Mouse (Mus musculus) heart, postnatal 0 days (tissue): ENCODE measurements around the gene Wapl. TPM values are rescaled to one million over a fixed set of nuclear protein-coding genes. Genes with fewer than 3 reads are reported as not detected.

Source experiments
- ATAC-seq: fragments of 200-750 bp; cut with Nextera tagmentation; 2 replicates; pipeline ENCODE4 v1.8.0; 2017; ENCODE audit warnings: low read depth, moderate number of reproducible peaks, moderate library complexity; ENCODE audit not compliant: insufficient read depth
- DNase-seq: peaks from one replicate; pipeline ENCODE4 v3.0.0-alpha.2; 2016; ENCODE audit warnings: low spot score
- H3K27ac ChIP-seq: fragments of 300-500 bp; sonication (generic); 2 replicates; pipeline ENCODE4 v1.5.1; 2014; ENCODE audit warnings: low read depth, mild to moderate bottlenecking
- H3K27me3 ChIP-seq: fragments of 300-500 bp; sonication (generic); 2 replicates; pipeline ENCODE4 v1.6.1; 2014; ENCODE audit warnings: low read length, mixed read lengths; ENCODE audit not compliant: control insufficient read depth, insufficient read depth
- H3K36me3 ChIP-seq: fragments of 300-500 bp; sonication (generic); replicated peaks from 2 replicates; pipeline ENCODE4 v1.6.1; 2014; ENCODE audit warnings: low read length, mixed read lengths; ENCODE audit not compliant: control insufficient read depth, insufficient read depth
- H3K4me1 ChIP-seq: fragments of 300-500 bp; sonication (generic); 2 replicates; pipeline ENCODE4 v1.6.1; 2014; ENCODE audit warnings: antibody characterized with exemption; ENCODE audit not compliant: control insufficient read depth, insufficient read depth
- H3K4me2 ChIP-seq: fragments of 300-500 bp; sonication (generic); 2 replicates; pipeline ENCODE4 v1.6.1; 2014; ENCODE audit warnings: low read depth, mild to moderate bottlenecking, low read length, moderate library complexity
- H3K4me3 ChIP-seq: fragments of 300-500 bp; sonication (generic); 2 replicates; pipeline ENCODE4 v1.5.1; 2014; ENCODE audit warnings: low read depth, low read length
- H3K9ac ChIP-seq: fragments of 300-500 bp; sonication (generic); replicated peaks from 2 replicates; pipeline ENCODE4 v1.6.1; 2014; ENCODE audit warnings: low read depth, low read length, mixed read lengths
- H3K9me3 ChIP-seq: fragments of 300-500 bp; sonication (generic); replicated peaks from 2 replicates; pipeline ENCODE4 v1.6.1; 2016; ENCODE audit warnings: low read length; ENCODE audit not compliant: control insufficient read depth
- CTCF ChIP-seq: IDR thresholded peaks from 2 replicates; pipeline ENCODE4 v1.5.1; 2016; ENCODE audit warnings: antibody characterized with exemption, control low read depth, low read depth
- EP300 ChIP-seq: IDR thresholded peaks from 2 replicates; pipeline ENCODE4 v1.6.1; 2016; ENCODE audit warnings: antibody characterized with exemption, low read depth
- WGBS: fragments of 180-500 bp; shearing (Covaris S2); extraction: QIAGEN DNeasy Blood & Tissue Kit; methylation state at CpG from one replicate; pipeline ENCODE4 v1.1.7; 2014; 5-methylcytosine and 5-hydroxymethylcytosine counted together
- polyA plus RNA-seq: library from polyadenylated mRNA; unstranded; fragments of >200 nt; fragmentation: Nextera tagmentation; extraction: Ambion mirVana; gene quantifications from 2 replicates; pipeline ENCODE4 v1.2.1, GENCODE M21; 2015
- total RNA-seq: library from RNA; depleted of rRNA; stranded (reverse); fragments of >200 nt; gene quantifications from 2 replicates; pipeline ENCODE4 v1.2.3, GENCODE M21; 2014; ENCODE audit warnings: low replicate concordance

Wapl gene
- total and polyA plus RNA-seq, 2 experiments from 2014 or later = 10.8 to 17.1 TPM

- peak overlapping the region; percentile 39 for H3K9ac ChIP-seq
- DNase-seq (peak; percentile 76), ATAC-seq (peak; percentile 75)
- H3K4me1 ChIP-seq = peaks cover 8% of the 10 kb centered on the region; the same call in 1 of the 2 replicates
- peak overlapping the region; percentile 85 for H3K4me2 ChIP-seq
- peaks cover 2% of the 10 kb centered on the region; the same call in 1 of the 2 replicates for H3K27me3 ChIP-seq
- under 1% methylated on average over 29 of the region's 36 CpGs for WGBS
- no peak overlapping the region for H3K27ac ChIP-seq
- no peaks in the 10 kb centered on the region for H3K9me3 ChIP-seq
- H3K36me3 ChIP-seq = no peaks in the 10 kb centered on the region
- TF ChIP-seq CTCF (peak; percentile 85), EP300 (no peak)
- H3K4me3 ChIP-seq = peak overlapping the region; percentile 49
Observed at GRCm38 (mm10) chr14:34769021-34769566, 95.4 kb downstream of the Wapl start.

- peak overlapping the region; percentile 39 for H3K9ac ChIP-seq
- DNase-seq (no peak), ATAC-seq (0 out of 2 replicates have a peak, but pooled peaks have one; percentile 12)
- peak overlapping the region; percentile 85 for H3K4me2 ChIP-seq
- 15% methylated on average over 32 of the region's 32 CpGs for WGBS
- TF ChIP-seq EP300 (no peak), CTCF (no peak)
- H3K27ac ChIP-seq = no peak overlapping the region
- H3K4me3 ChIP-seq = peak overlapping the region; percentile 49
- peaks cover 2% of the 10 kb centered on the region; the same call in 1 of the 2 replicates for H3K27me3 ChIP-seq
- no peaks in the 10 kb centered on the region for H3K9me3 ChIP-seq
- peaks cover 8% of the 10 kb centered on the region; the same call in 1 of the 2 replicates for H3K4me1 ChIP-seq
- H3K36me3 ChIP-seq = no peaks in the 10 kb centered on the region
Observed at GRCm38 (mm10) chr14:34769567-34770158, 95.9 kb downstream of the Wapl start.

- peaks cover 8% of the 10 kb centered on the region; the same call in 1 of the 2 replicates for H3K4me1 ChIP-seq
- no peak for TF ChIP-seq EP300
- no peak for TF ChIP-seq CTCF
- DNase-seq (no peak), ATAC-seq (no peak)
- H3K27ac ChIP-seq = no peak overlapping the region
- peaks cover 2% of the 10 kb centered on the region; the same call in 1 of the 2 replicates for H3K27me3 ChIP-seq
- no peaks in the 10 kb centered on the region for H3K9me3 ChIP-seq
- WGBS = 80% methylated on average over 6 of the region's 6 CpGs
- H3K9ac ChIP-seq = no peak overlapping the region
- H3K4me2 ChIP-seq = no peak overlapping the region
- H3K36me3 ChIP-seq = no peaks in the 10 kb centered on the region
- H3K4me3 ChIP-seq = no peak overlapping the region
Observed at GRCm38 (mm10) chr14:34770467-34770866, 96.7 kb downstream of the Wapl start.

GRCm38 (mm10) chr14:34771601-34772000, 97.9 kb downstream of the Wapl start:
- DNase-seq (no peak), ATAC-seq (no peak)
- H3K9me3 ChIP-seq = no peaks in the 10 kb centered on the region
- H3K4me3 ChIP-seq = no peak overlapping the region
- no peaks in the 10 kb centered on the region for H3K36me3 ChIP-seq
- H3K4me2 ChIP-seq = no peak overlapping the region
- peaks cover 8% of the 10 kb centered on the region; the same call in 1 of the 2 replicates for H3K4me1 ChIP-seq
- H3K9ac ChIP-seq = no peak overlapping the region
- H3K27me3 ChIP-seq = peaks cover 2% of the 10 kb centered on the region; the same call in 1 of the 2 replicates
- no peak overlapping the region for H3K27ac ChIP-seq
- TF ChIP-seq CTCF (no peak), EP300 (no peak)
- WGBS = 31% methylated on average over 9 of the region's 9 CpGs

- no peak overlapping the region for H3K9ac ChIP-seq
- peaks cover 2% of the 10 kb centered on the region; the same call in 1 of the 2 replicates for H3K27me3 ChIP-seq
- H3K36me3 ChIP-seq = no peaks in the 10 kb centered on the region
- DNase-seq (no peak), ATAC-seq (no peak)
- H3K27ac ChIP-seq = no peak overlapping the region
- no peak for TF ChIP-seq EP300
- no peak for TF ChIP-seq CTCF
- no peak overlapping the region for H3K4me2 ChIP-seq
- H3K4me1 ChIP-seq = peaks cover 8% of the 10 kb centered on the region; the same call in 1 of the 2 replicates
- H3K4me3 ChIP-seq = no peak overlapping the region
- H3K9me3 ChIP-seq = no peaks in the 10 kb centered on the region
- 56% methylated on average over 7 of the region's 7 CpGs for WGBS
Observed at GRCm38 (mm10) chr14:34772132-34772531, 98.4 kb downstream of the Wapl start.
